Mouse (Mus musculus): ENCODE measurements around the gene Fuz. TPM values are rescaled to one million over a fixed set of nuclear protein-coding genes. Genes with fewer than 3 reads are reported as not detected.
A peak's percentile ranks its signal among the peaks of the same experiment; 100 is the strongest.

The Fuz gene
- total and polyA plus RNA-seq, 2 experiments from 2014 or later, result 10.0 to 50.8 TPM

DNA sequence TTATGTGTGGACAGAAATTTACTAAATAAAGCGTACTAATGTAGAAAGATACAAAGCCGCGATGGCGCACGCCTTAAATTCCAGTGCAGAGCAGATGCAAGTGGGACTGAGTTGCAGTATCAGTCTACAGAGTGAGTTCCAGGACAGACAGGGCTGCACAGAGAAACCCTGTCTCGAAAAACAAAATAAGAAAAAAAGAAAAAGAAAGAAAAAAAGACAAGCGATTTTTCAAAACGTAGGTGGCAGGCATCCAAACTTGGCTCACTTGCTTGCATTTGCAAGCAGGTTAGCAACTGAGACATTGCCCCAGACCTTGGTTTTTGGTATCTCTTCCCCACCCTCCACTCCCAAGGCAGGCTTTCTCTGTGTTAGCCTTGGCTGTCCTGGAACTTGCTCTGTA lies 2.7 kb upstream of the Fuz start:
- H3K9ac ChIP-seq (replicated peaks; ENCODE audit: low read depth, low read length), result 0 out of 2 replicates have a peak overlapping the region, but pooled peaks have one; percentile 13
- ATAC-seq (ENCODE audit: insufficient read depth, low read depth), result no peak

GRCm38 (mm10) chr7:44894175-44894574 lies 1.7 kb upstream of the Fuz start:
- no peak for DNase-seq (ENCODE audit: low spot score)
- Histone ChIP-seq H3K4me2 (ENCODE audit: low read depth, low read length) (no peak overlapping the region), H3K27ac (ENCODE audit: low read depth) (no peak overlapping the region), H3K27me3 (ENCODE audit: control insufficient read depth, insufficient read depth, low read length) (no peaks in the 10 kb centered on the region), H3K4me1 (ENCODE audit: control insufficient read depth, insufficient read depth) (peaks cover 39% of the 10 kb centered on the region), H3K36me3 (replicated peaks; ENCODE audit: control insufficient read depth, insufficient read depth, low read length) (no peaks in the 10 kb centered on the region; the same call in 1 of the 2 replicates), H3K4me3 (ENCODE audit: low read depth, low read length) (no peak overlapping the region), H3K9me3 (replicated peaks; ENCODE audit: control insufficient read depth, low read length) (no peaks in the 10 kb centered on the region), H3K9ac (replicated peaks; ENCODE audit: low read depth, low read length) (no peak overlapping the region)
- ATAC-seq (ENCODE audit: insufficient read depth, low read depth), result no peak
- 83% methylated on average over 3 of the region's 3 CpGs for WGBS
- TF ChIP-seq EP300 (IDR thresholded peaks at IDR 0.05; ENCODE audit: low read depth) (no peak), CTCF (IDR thresholded peaks at IDR 0.05; ENCODE audit: low read depth) (no peak)

More for the DNA sequence above, 2.7 kb upstream of the Fuz start:
- Histone ChIP-seq H3K4me2 (ENCODE audit: low read depth, low read length) (peak overlapping the region; percentile 91), H3K4me1 (ENCODE audit: control insufficient read depth, insufficient read depth) (peaks cover 48% of the 10 kb centered on the region), H3K36me3 (replicated peaks; ENCODE audit: control insufficient read depth, insufficient read depth, low read length) (no peaks in the 10 kb centered on the region; the same call in 1 of the 2 replicates), H3K27me3 (ENCODE audit: control insufficient read depth, insufficient read depth, low read length) (no peaks in the 10 kb centered on the region), H3K9me3 (replicated peaks; ENCODE audit: control insufficient read depth, low read length) (no peaks in the 10 kb centered on the region), H3K4me3 (ENCODE audit: low read depth, low read length) (peak overlapping the region; percentile 77; the same call in 1 of the 2 replicates), H3K27ac (ENCODE audit: low read depth) (peak overlapping the region; percentile 71)
- WGBS, result 24% methylated on average over 8 of the region's 8 CpGs
- no peak for DNase-seq (ENCODE audit: low spot score)
- no peak for TF ChIP-seq CTCF (IDR thresholded peaks at IDR 0.05; ENCODE audit: low read depth)

- no peaks in the 10 kb centered on the region for H3K9me3 ChIP-seq (replicated peaks; ENCODE audit: control insufficient read depth, low read length)
- 72% methylated on average over 7 of the region's 7 CpGs for WGBS
- peaks cover 33% of the 10 kb centered on the region for H3K4me1 ChIP-seq (ENCODE audit: control insufficient read depth, insufficient read depth)
- H3K36me3 ChIP-seq (replicated peaks; ENCODE audit: control insufficient read depth, insufficient read depth, low read length), result peaks cover 9% of the 10 kb centered on the region
- no peak for TF ChIP-seq EP300 (IDR thresholded peaks at IDR 0.05; ENCODE audit: low read depth)
- no peak for TF ChIP-seq CTCF (IDR thresholded peaks at IDR 0.05; ENCODE audit: low read depth)
- H3K4me2 ChIP-seq (ENCODE audit: low read depth, low read length), result peak overlapping the region; percentile 82
- no peaks in the 10 kb centered on the region for H3K27me3 ChIP-seq (ENCODE audit: control insufficient read depth, insufficient read depth, low read length)
- ATAC-seq (ENCODE audit: insufficient read depth, low read depth) (no peak), DNase-seq (ENCODE audit: low spot score) (no peak)
- H3K9ac ChIP-seq (replicated peaks; ENCODE audit: low read depth, low read length), result no peak overlapping the region
- H3K4me3 ChIP-seq (ENCODE audit: low read depth, low read length), result peak overlapping the region; percentile 69; the same call in 1 of the 2 replicates
- no peak overlapping the region for H3K27ac ChIP-seq (ENCODE audit: low read depth)
Observed at GRCm38 (mm10) chr7:44895206-44895592, 680 bp upstream of the Fuz start.

DNA sequence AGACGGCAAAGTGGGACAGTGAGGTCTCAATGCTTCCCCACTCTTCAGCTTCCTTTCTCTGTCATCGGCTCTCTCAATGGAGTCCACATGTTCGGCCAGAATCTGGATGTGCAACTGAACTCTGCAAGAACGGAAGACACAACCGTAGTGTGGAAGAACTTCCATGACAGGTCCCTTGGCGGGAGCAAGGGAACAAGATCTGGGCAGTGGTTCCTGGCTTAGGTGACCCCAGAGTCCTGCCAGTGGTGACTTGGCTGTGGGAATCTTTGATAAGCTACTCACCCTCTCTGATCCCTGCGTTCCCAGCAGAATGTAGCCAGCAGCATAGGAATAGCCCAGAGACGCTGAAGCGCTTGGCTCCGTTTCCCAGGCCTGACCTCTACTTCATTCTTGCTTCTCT lies 620 bp downstream of the Fuz start:
- Histone ChIP-seq H3K4me2 (ENCODE audit: low read depth, low read length) (peak overlapping the region; percentile 82), H3K4me3 (ENCODE audit: low read depth, low read length) (peak overlapping the region; percentile 69), H3K27me3 (ENCODE audit: control insufficient read depth, insufficient read depth, low read length) (no peaks in the 10 kb centered on the region), H3K4me1 (ENCODE audit: control insufficient read depth, insufficient read depth) (peaks cover 21% of the 10 kb centered on the region), H3K36me3 (replicated peaks; ENCODE audit: control insufficient read depth, insufficient read depth, low read length) (peaks cover 16% of the 10 kb centered on the region), H3K9me3 (replicated peaks; ENCODE audit: control insufficient read depth, low read length) (no peaks in the 10 kb centered on the region), H3K27ac (ENCODE audit: low read depth) (peak overlapping the region; percentile 78), H3K9ac (replicated peaks; ENCODE audit: low read depth, low read length) (peak overlapping the region; percentile 62)
- TF ChIP-seq CTCF (IDR thresholded peaks at IDR 0.05; ENCODE audit: low read depth) (no peak), EP300 (IDR thresholded peaks at IDR 0.05; ENCODE audit: low read depth) (no peak)
- no peak for ATAC-seq (ENCODE audit: insufficient read depth, low read depth)
- no peak for DNase-seq (ENCODE audit: low spot score)
- WGBS, result 22% methylated on average over 10 of the region's 10 CpGs

DNA sequence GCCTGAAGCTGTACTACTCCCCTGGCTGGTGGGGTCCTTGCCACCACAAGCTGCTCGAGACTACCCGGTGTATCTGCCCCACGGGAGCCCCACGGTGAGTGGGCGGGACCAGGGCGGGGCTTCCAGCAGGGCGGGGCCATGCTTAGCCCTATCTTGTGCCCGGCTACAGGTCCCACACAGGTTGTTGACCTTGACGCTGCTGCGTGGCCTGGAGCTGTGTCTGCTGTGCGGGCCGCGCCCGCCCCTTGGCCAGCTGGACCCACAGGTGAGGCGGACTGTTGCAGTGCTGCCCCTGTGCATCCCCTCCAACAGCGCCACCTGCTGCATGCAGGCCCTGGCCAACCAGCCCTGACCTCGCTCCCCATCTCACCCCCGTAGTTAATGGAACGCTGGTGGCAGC lies 2.7 kb downstream of the Fuz start:
- DNase-seq (ENCODE audit: low spot score), result no peak
- 0 out of 2 replicates have a peak, but pooled peaks have one; percentile 2 for ATAC-seq (ENCODE audit: insufficient read depth, low read depth)
- peak; percentile 37 for TF ChIP-seq CTCF (IDR thresholded peaks at IDR 0.05; ENCODE audit: low read depth)
- TF ChIP-seq EP300 (IDR thresholded peaks at IDR 0.05; ENCODE audit: low read depth), result no peak
- no peaks in the 10 kb centered on the region for H3K9me3 ChIP-seq (replicated peaks; ENCODE audit: control insufficient read depth, low read length)
- H3K27ac ChIP-seq (ENCODE audit: low read depth), result no peak overlapping the region
- 35% methylated on average over 19 of the region's 19 CpGs for WGBS
- H3K4me2 ChIP-seq (ENCODE audit: low read depth, low read length), result no peak overlapping the region
- no peak overlapping the region for H3K9ac ChIP-seq (replicated peaks; ENCODE audit: low read depth, low read length)
- peaks cover 15% of the 10 kb centered on the region for H3K4me1 ChIP-seq (ENCODE audit: control insufficient read depth, insufficient read depth)
- no peaks in the 10 kb centered on the region for H3K27me3 ChIP-seq (ENCODE audit: control insufficient read depth, insufficient read depth, low read length)
- no peak overlapping the region for H3K4me3 ChIP-seq (ENCODE audit: low read depth, low read length)
- H3K36me3 ChIP-seq (replicated peaks; ENCODE audit: control insufficient read depth, insufficient read depth, low read length), result peaks cover 35% of the 10 kb centered on the region

- Histone ChIP-seq H3K9ac (replicated peaks; ENCODE audit: low read depth, low read length) (no peak overlapping the region), H3K9me3 (replicated peaks; ENCODE audit: control insufficient read depth, low read length) (no peaks in the 10 kb centered on the region), H3K27me3 (ENCODE audit: control insufficient read depth, insufficient read depth, low read length) (no peaks in the 10 kb centered on the region), H3K36me3 (replicated peaks; ENCODE audit: control insufficient read depth, insufficient read depth, low read length) (peaks cover 55% of the 10 kb centered on the region), H3K4me1 (ENCODE audit: control insufficient read depth, insufficient read depth) (peaks cover 8% of the 10 kb centered on the region), H3K4me3 (ENCODE audit: low read depth, low read length) (no peak overlapping the region), H3K27ac (ENCODE audit: low read depth) (no peak overlapping the region), H3K4me2 (ENCODE audit: low read depth, low read length) (no peak overlapping the region)
- WGBS, result 91% methylated on average over 11 of the region's 11 CpGs
- TF ChIP-seq EP300 (IDR thresholded peaks at IDR 0.05; ENCODE audit: low read depth) (no peak), CTCF (IDR thresholded peaks at IDR 0.05; ENCODE audit: low read depth) (no peak)
- ATAC-seq (ENCODE audit: insufficient read depth, low read depth) (no peak), DNase-seq (ENCODE audit: low spot score) (no peak)
Observed at GRCm38 (mm10) chr7:44900632-44901031, 4.8 kb downstream of the Fuz start.

Measured in heart, postnatal 0 days (tissue).